Mouse (Mus musculus): ENCODE measurements around the gene Zfp985.
"Not testable (repeated sequence)": the region's sequence is repeated elsewhere in the genome, so short reads cannot be mapped to it uniquely, and the experiment has no call there.

Zfp985 gene

GRCm38 (mm10) chr4:147605521-147605920 lies 52.4 kb downstream of the Zfp985 start:
- DNase-seq = no peak

- not testable (repeated sequence) for DNase-seq
Observed at GRCm38 (mm10) chr4:147606511-147606910, 53.4 kb downstream of the Zfp985 start.

GRCm38 (mm10) chr4:147633818-147634262 lies 80.8 kb downstream of the Zfp985 start:
- DNase-seq = not testable (repeated sequence)

All from liver (tissue).